Mouse (Mus musculus): ENCODE results near the gene Map4k4. TPM values are rescaled to one million over a fixed set of nuclear protein-coding genes. Genes with fewer than 3 reads are reported as not detected.

Map4k4 gene
- polyA plus RNA-seq, 1 experiment from 2014 or later: 14.4 TPM

DNA sequence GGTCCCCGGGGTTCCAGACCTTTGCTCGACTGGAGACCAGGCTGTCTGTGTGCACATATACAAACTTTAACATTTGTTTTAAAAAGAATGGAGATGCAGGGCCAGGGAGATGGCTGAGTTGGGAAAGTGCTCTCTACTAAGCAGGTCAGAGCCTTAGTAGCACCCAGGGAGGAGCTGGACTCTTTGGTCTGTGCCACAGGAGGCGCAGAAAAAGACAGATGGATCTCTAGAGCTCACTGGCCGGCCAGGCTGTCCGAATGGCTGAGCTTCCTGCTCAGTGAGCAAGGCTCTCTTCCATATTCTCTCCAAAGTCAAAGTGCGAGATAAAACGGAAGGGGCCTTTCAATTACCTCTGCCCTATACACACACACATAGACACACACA is 33.6 kb upstream of the Map4k4 start:
- Histone ChIP-seq H3K36me3 (ENCODE audit: insufficient read depth, low read length) (no peaks in the 10 kb centered on the region), H3K4me2 (ENCODE audit: low read length) (no peak overlapping the region), H3K4me1 (replicated peaks; ENCODE audit: insufficient read depth, low read length) (peaks cover 16% of the 10 kb centered on the region), H3K27me3 (ENCODE audit: insufficient read depth, low read length) (no peaks in the 10 kb centered on the region), H3K9ac (ENCODE audit: low read depth, low read length) (no peak overlapping the region), H3K27ac (no peak overlapping the region), H3K4me3 (replicated peaks; ENCODE audit: low read depth, low read length) (no peak overlapping the region), H3K9me3 (replicated peaks; ENCODE audit: low read length) (no peaks in the 10 kb centered on the region)
- DNase-seq (ENCODE audit: low spot score) (no peak), ATAC-seq (replicated peaks; ENCODE audit: low FRiP score, low read depth) (no peak)
- no peak for TF ChIP-seq CTCF (IDR thresholded peaks at IDR 0.05; ENCODE audit: low read depth)
- 72% methylated on average over 7 of the region's 7 CpGs for WGBS

DNA sequence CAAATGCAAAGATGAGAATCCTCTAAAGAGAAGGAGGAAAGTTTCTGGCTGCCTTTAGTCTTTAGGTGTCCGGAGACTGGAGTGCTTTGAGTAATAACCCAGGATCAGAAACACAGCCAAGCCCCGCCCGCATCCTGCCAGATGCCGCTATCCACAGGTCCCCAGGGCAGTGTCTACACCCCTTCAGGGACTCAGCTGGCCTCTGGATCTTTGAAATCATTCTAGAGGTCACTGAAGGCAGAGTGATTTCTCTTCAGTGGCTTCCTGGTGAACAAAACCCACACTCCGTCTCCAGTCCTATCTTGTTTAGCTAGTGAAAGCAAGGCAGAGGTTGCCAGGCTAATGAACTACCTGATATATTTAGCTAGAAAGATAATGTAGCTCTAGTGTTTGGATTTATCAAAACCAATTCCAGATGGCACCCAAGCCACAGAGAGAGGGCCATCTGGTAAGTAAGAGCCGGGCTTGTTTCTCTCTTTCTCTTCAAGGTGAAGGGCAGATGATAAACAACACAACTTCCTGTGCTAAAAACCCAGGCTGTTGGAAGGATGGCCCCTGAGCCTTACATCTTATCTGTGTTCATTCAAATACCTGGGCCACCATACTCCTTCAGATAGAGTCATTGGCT is 32.6 kb upstream of the Map4k4 start:
- no peak overlapping the region for H3K27ac ChIP-seq
- no peaks in the 10 kb centered on the region for H3K36me3 ChIP-seq (ENCODE audit: insufficient read depth, low read length)
- no peaks in the 10 kb centered on the region for H3K27me3 ChIP-seq (ENCODE audit: insufficient read depth, low read length)
- no peak overlapping the region for H3K9ac ChIP-seq (ENCODE audit: low read depth, low read length)
- no peak overlapping the region for H3K4me3 ChIP-seq (replicated peaks; ENCODE audit: low read depth, low read length)
- ATAC-seq (replicated peaks; ENCODE audit: low FRiP score, low read depth) (no peak), DNase-seq (ENCODE audit: low spot score) (peak; percentile 49)
- no peak overlapping the region for H3K4me2 ChIP-seq (ENCODE audit: low read length)
- H3K9me3 ChIP-seq (replicated peaks; ENCODE audit: low read length): no peaks in the 10 kb centered on the region
- peaks cover 16% of the 10 kb centered on the region for H3K4me1 ChIP-seq (replicated peaks; ENCODE audit: insufficient read depth, low read length)
- TF ChIP-seq CTCF (IDR thresholded peaks at IDR 0.05; ENCODE audit: low read depth): no peak
- 32% methylated on average over 6 of the region's 6 CpGs for WGBS

DNA sequence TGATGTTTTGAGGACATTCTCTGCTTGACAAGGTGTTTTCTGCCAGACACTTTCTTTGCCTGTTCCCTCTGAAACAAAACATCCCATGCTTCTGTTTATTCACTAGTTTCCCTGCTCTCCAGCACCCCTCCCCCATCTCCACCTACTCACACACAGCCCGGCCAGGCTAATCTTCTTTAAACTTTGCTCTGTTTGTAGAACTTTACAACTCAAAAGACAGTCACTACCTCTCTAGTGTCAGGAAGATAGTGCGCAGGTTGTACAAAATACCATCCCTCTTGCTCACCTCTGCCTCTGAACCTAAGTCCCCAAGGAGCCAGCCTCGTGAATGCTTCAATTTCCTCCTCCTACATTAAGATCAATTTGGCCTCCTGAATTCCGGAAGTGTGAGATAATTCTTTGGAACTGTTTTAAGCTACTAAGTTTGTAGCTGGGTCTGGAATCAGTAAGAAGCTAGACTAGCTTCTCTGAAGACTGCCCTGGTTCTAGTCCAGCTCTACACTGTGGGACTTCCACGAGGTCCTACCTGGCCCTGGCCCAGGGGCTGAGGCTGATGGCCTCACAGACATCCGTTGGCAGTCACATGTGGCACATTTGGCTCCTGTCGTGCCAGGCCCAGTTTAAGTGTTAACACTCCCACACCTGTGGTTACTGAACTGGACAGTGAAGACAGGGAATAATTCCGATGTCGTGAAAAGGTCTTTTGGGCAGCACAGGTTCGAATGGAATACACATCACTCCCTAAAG is 31.7 kb upstream of the Map4k4 start:
- TF ChIP-seq CTCF (IDR thresholded peaks at IDR 0.05; ENCODE audit: low read depth): no peak
- Histone ChIP-seq H3K9ac (ENCODE audit: low read depth, low read length) (no peak overlapping the region), H3K36me3 (ENCODE audit: insufficient read depth, low read length) (no peaks in the 10 kb centered on the region), H3K27me3 (ENCODE audit: insufficient read depth, low read length) (no peaks in the 10 kb centered on the region), H3K4me2 (ENCODE audit: low read length) (no peak overlapping the region), H3K27ac (no peak overlapping the region), H3K9me3 (replicated peaks; ENCODE audit: low read length) (no peaks in the 10 kb centered on the region), H3K4me3 (replicated peaks; ENCODE audit: low read depth, low read length) (no peak overlapping the region), H3K4me1 (replicated peaks; ENCODE audit: insufficient read depth, low read length) (peaks cover 16% of the 10 kb centered on the region)
- 38% methylated on average over 10 of the region's 10 CpGs for WGBS
- ATAC-seq (replicated peaks; ENCODE audit: low FRiP score, low read depth) (no peak), DNase-seq (ENCODE audit: low spot score) (no peak)

DNA sequence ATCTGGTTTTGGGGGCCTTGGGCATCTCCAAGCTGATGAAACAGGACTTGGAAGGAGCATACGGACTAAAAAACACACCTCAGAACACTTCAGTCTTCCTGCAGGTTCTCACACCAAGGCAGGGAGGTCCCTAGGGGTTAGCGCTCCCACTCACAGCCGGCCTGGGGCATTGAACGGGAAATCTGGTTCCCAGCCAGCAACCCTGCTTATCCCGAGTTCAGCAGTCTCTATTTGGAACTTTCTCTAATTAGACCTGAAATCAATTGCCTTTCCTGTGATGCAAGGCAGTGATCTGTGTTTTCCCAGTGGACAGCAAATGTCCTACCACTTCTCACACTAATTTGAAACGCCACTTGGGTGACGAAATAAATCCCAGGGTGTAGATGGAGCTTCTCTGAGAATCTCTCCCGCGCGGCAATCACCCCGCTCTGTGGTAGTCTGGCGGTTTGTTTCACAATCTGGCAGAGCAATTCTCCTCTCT is 31.0 kb upstream of the Map4k4 start:
- Histone ChIP-seq H3K9ac (ENCODE audit: low read depth, low read length) (no peak overlapping the region), H3K4me2 (ENCODE audit: low read length) (no peak overlapping the region), H3K9me3 (replicated peaks; ENCODE audit: low read length) (no peaks in the 10 kb centered on the region), H3K4me3 (replicated peaks; ENCODE audit: low read depth, low read length) (no peak overlapping the region), H3K27me3 (ENCODE audit: insufficient read depth, low read length) (no peaks in the 10 kb centered on the region), H3K36me3 (ENCODE audit: insufficient read depth, low read length) (no peaks in the 10 kb centered on the region), H3K4me1 (replicated peaks; ENCODE audit: insufficient read depth, low read length) (peaks cover 16% of the 10 kb centered on the region), H3K27ac (no peak overlapping the region)
- no peak for TF ChIP-seq CTCF (IDR thresholded peaks at IDR 0.05; ENCODE audit: low read depth)
- 49% methylated on average over 12 of the region's 12 CpGs for WGBS
- no peak for ATAC-seq (replicated peaks; ENCODE audit: low FRiP score, low read depth)
- DNase-seq (ENCODE audit: low spot score): no peak

DNA sequence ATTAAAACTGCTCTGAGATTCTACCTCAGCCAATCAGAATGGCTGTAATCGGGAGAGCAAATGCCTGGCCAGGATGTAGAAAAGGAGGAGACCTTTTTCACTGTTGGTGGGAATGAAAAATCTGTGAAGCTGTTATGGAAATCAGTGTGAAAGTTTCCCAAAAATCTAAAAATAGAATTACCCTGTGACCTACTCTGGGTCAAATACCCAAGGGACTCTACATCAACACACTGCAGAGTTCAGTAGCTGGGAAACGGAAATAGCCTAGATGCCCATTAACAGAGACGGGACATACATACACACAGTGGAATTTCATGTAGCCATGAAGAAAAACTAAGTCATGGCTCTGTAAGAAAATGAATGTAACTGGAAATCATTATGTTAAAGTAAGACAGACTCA is 22.7 kb upstream of the Map4k4 start:
- Histone ChIP-seq H3K9ac (ENCODE audit: low read depth, low read length) (no peak overlapping the region), H3K4me3 (replicated peaks; ENCODE audit: low read depth, low read length) (no peak overlapping the region), H3K4me1 (replicated peaks; ENCODE audit: insufficient read depth, low read length) (no peaks in the 10 kb centered on the region), H3K27ac (no peak overlapping the region), H3K36me3 (ENCODE audit: insufficient read depth, low read length) (no peaks in the 10 kb centered on the region), H3K27me3 (ENCODE audit: insufficient read depth, low read length) (no peaks in the 10 kb centered on the region), H3K9me3 (replicated peaks; ENCODE audit: low read length) (no peaks in the 10 kb centered on the region), H3K4me2 (ENCODE audit: low read length) (no peak overlapping the region)
- WGBS: 51% methylated on average over 3 of the region's 3 CpGs
- no peak for ATAC-seq (replicated peaks; ENCODE audit: low FRiP score, low read depth)
- peak; percentile 73 for DNase-seq (ENCODE audit: low spot score)
- TF ChIP-seq CTCF (IDR thresholded peaks at IDR 0.05; ENCODE audit: low read depth): no peak

DNA sequence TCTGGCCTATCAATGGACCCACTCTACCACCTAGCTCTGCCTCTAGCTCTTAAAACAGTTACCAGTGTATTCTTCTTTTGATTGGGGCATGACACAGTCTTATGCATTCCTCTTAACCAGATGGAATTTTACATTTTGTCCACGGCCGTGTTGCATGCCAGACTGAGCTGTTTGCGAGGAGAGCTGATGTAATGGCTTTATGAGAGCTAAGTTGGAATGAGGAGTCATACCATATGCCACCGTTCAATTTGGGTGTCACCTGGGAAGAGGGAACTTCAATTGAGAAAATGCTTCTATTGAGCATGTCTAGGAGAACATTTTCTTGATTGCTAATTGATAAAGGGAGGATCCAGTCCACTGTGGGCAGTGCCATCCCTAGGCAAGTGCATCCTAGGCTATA is 18.2 kb upstream of the Map4k4 start:
- H3K27ac ChIP-seq: no peak overlapping the region
- DNase-seq (ENCODE audit: low spot score) (no peak), ATAC-seq (replicated peaks; ENCODE audit: low FRiP score, low read depth) (no peak)
- no peak overlapping the region for H3K9ac ChIP-seq (ENCODE audit: low read depth, low read length)
- no peak overlapping the region for H3K4me2 ChIP-seq (ENCODE audit: low read length)
- no peaks in the 10 kb centered on the region for H3K4me1 ChIP-seq (replicated peaks; ENCODE audit: insufficient read depth, low read length)
- 83% methylated on average over 4 of the region's 4 CpGs for WGBS
- H3K36me3 ChIP-seq (ENCODE audit: insufficient read depth, low read length): no peaks in the 10 kb centered on the region
- no peaks in the 10 kb centered on the region for H3K27me3 ChIP-seq (ENCODE audit: insufficient read depth, low read length)
- no peak for TF ChIP-seq CTCF (IDR thresholded peaks at IDR 0.05; ENCODE audit: low read depth)
- H3K4me3 ChIP-seq (replicated peaks; ENCODE audit: low read depth, low read length): no peak overlapping the region
- H3K9me3 ChIP-seq (replicated peaks; ENCODE audit: low read length): no peaks in the 10 kb centered on the region
